Mouse (Mus musculus) cerebellum, adult 9-11 months (tissue): ENCODE measurements around the gene Pim3.
A peak's percentile ranks its signal among the peaks of the same experiment; 100 is the strongest.

ENCODE experiments used
- DNase-seq: peaks from one replicate; pipeline ENCODE4 v3.0.0; 2022

Pim3 gene

DNA sequence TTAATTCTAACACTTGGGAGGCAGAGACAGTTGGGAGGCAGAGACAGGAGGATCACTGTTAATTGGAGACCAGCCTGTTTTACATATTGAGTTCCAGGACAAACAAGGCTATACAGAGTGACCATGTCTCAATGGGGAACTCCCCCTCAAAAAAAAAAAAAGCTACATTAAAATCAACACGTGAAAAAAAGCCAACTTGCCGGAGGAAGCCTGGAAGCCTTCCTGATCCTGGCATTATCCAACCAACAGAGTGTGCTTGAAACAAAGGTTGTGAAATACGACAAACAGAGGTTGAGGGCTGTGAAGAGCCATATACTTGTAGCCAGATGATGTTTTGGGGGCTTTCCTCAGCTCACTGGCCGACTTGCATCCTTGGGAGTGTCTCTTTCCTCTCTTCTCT lies 20.9 kb downstream of the Pim3 start:
- no peak for DNase-seq

DNA sequence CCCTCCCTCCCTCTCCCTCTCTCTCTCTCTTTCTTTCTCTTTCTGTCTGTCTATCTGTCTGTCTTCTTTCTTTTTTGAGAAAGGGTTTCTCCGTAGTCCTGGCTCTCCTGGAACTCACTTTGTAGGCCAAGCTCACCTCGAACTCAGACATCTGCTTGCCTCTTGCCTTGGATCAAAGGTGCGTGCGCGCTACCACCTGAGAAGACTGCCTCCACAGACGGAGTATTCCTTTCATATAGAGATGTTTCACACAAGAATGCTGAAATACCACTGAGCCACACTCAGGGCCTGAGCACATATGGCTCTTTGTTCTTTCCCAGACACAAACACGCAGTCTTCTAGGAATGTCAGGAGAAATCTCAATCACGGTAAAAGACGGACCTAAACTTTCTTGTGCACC lies 21.4 kb downstream of the Pim3 start:
- no peak for DNase-seq

DNA sequence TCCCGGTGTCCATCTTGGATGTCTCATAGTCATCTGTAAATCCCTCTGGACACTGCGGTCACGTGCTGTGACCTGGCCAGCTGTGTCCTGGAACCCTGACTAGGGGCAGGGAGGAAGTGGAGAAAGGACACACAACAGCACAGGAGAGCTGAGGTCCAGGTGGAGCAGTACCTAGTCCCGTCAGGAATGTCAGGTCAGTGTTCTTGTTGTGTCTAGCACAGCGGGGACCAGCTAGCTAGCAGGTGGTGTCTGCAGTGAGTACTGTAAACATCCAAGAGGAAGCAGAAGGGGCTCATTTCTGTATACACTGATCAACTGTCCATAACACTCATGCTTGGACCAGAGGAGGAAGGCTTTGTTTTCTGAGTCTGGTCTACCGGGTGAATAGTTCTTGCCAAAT lies 23.4 kb downstream of the Pim3 start:
- no peak for DNase-seq

DNA sequence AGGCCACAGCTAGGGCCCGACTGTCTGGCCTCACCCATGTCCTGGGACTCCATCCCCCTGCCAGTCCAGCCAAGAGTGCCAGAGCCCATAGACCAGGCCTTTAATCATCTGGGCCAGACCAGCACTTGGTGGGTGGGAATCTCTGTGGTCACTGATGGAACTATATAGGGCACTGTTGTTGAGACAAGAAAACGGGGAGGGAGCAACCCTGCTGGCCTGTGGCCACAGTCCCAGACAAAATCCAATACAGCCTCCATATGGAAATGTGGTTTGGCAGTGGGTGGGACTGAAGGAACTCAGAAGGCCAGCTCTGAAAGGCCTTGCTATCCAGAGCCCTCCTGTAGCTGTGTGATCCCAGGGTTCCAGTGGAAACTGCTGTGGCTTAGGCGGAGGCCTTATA lies 27.0 kb downstream of the Pim3 start:
- no peak for DNase-seq

DNA sequence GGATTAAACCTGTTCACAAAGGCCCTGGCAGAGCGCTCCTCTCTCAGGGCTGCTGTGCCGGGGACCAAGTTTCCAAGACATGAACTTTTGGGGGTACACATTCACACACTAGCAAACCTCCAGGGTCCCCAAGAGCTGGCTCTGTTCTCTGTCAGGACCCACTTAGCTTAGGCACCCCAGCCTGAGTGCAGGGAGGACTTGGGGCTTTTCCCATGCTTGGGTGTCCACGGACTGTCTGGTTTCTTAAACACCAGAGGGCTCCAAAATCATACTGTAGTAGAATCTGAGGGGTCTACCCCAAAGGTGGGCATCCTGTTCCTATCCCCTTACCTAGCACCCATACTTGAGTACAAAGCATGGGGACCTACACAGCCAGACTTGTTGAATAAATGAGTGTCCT lies 28.0 kb downstream of the Pim3 start:
- no peak for DNase-seq

DNA sequence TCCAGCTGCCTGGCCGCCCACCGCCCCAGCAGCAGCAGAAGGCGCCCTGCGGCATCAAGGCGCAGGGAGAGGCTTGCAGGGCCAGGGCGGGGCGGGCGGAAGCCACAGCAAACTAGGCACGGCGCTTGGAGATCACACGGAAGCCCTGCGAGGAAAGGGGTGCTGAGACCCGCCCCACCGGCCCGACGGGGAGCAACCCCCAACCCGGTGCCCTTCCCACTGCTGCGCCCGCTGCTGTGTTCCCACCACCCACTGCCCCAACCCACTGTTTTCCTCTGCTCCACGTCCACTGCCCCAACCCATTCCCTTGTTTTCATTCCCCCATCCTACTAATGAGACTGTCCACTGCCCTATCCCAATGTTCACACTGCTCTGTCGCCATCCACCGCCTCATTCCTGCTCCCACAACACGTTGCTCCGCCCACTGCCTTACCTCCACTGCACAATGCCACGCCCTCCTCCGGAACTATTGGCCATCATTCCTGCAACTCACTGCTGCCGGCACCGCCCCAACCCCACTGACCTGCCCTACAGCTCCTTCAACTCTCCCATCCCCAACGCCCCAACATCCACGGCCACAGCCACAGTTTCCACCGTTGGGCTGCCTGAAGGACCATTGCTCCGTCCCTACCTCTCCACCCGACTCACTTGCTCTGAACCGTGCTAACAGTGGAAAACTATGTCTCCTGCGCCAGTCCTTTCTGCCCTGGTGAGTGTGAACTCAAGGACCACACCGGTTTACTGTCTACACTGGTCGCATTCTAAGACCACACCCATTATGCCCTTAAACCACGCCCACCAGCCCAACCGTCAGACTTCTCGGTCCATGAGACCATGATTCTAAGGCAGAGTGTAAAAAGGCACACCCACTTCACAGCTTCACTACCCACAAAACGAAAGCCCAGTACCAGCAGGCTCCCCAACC lies 29.0 kb downstream of the Pim3 start:
- peak; percentile 90 for DNase-seq

DNA sequence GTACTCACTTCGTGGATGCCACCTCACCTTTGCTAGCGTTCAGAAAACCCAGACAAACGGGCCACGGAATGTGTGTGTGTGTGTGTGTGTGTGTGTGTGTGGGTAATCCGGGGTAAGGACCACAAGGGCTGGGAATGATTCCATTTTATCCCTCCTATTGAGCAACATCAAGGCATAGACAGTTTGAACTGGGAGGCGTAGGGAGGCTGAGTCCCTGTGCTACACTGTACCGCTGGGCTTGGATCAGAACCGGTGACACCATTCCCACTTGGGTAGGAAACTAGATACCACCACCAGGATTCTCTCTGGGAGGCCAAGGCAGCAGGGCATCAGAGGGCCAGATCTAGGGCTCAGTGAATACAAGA lies 29.7 kb downstream of the Pim3 start:
- no peak for DNase-seq

DNA sequence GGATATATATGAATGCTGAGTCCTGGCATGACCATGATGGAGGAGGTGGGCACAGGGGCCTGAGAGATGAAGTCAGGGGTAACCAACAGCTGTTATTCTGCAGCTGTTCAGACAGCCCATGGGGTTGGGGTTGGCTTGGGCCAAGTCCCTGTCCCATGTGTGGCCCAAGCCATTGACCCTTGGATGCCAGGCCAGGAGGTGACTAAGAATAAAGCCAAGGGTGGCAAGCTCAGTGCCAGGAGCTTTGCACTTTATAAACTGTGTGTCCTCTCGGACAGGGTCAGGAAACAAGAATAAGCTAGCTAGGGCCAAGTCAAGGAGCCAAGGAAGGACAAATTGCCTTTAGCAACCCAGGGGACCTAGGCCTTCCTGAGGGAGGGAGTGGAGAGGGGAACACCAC lies 30.3 kb downstream of the Pim3 start:
- no peak for DNase-seq

DNA sequence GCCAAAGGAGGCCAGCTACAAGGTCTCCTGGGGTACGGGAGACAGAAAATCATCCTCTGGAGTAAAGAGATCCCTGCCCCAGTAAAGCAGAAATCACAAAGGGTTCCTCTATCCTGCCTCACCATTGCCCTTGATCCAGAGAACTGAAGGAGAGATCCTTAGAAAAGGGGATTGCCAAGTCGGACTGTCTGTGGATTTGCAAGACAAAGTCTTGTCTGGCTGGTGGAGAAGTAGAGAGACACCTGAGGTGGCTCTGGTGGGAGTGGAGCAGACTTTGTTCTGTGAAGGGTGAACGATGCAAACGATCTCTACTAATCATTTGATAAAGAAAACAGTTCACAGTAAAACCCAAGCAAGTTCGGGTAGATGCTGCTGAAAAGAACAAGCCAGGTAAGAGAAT lies 30.9 kb downstream of the Pim3 start:
- DNase-seq = no peak

DNA sequence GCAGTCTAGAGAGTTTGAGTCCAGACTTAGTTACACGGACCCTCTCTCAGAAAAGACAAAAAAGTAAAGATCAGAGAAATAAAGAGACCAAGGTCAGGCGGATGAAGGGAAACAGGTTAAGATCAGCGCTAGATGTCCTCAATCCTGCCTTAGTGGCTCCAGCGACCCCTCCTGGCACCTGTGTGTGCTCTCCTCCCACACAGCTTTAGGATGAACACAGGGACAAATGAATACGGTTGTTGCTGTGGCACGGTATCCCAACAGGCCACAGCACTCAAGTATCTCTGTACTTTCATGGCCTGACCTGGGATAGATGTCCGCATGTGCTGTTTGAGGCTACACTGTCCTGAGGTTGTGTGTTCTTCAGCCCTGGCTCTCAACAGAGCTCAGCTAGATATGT lies 33.1 kb downstream of the Pim3 start:
- no peak for DNase-seq

DNA sequence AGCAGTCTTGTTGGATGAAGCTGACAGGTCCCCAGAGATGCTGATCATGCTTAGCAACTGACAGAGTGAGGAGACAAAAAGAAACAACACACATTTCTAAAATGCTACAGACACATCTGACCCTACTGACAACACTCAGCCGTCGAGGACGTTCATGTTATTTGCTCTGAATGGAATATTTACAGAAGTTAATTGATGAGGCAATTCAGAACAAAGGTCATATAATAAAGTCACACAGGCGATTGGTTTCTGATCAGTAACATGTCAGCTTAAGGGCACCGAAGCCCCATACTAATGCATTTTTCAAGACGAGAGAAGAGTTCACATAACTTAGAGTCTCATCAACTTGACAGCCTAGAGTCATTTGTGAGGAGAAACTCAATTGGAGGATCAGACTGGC lies 33.9 kb downstream of the Pim3 start:
- DNase-seq = no peak

DNA sequence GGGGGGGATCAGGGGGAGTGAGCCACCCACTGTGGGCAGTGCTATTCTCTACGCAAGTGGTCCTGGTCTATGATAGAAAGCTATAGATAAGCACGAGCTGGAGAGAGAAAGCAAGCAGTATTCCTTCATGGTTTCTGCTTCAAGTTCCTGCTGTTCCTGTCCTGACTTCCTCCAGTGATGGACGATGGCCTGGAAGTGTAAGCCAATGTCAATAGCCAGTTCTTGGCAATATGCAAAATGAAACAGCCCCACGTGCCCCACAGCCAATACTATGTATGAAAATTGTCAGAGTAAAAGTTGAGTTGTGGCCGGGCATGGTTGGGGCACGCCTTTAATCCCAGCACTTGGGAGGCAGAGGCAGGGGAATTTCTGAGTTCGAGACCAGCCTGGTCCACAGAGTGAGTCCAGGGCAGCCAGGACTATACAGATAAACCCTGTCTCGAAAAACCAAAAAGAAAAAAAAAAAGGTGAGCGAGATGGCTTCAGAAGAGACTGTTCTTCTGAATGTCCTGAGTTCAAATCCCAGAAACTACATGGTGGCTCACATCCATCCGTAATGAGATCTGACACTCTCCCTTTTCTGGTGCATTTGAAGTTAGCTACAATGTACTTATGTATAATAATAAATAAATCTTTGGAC lies 34.5 kb downstream of the Pim3 start:
- no peak for DNase-seq

DNA sequence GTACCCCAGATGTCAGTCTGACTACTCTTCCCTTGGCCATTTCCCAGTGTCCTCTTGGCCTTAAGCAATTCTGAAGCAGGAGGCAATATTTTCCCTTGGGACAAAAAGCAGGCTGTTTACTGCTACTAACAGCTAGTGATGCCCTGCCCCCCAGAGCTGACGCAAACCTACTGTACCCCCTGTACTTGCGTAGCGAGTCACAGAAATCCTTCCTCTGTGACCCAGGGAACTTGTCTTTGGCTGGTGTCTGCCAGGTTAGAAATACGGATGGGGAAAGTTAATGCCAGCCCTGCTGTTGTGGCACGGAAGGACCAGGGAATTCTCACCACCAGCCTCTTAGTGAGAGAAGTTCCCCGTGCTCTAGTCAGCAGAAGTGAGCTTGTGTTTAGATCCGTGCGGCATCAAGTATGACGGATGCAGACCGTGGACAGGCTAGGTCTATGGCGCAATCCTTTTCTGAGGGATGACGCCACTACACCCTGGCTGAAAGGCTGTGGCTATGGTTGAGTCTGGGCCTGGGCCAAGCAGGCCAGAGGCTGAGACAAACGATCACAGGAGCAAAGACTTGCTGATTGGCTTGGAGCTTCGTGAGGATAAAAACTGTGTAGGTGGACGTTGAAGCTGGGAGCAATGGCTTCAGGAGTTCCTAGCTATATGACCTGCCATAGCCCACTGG lies 40.4 kb downstream of the Pim3 start:
- DNase-seq = no peak

DNA sequence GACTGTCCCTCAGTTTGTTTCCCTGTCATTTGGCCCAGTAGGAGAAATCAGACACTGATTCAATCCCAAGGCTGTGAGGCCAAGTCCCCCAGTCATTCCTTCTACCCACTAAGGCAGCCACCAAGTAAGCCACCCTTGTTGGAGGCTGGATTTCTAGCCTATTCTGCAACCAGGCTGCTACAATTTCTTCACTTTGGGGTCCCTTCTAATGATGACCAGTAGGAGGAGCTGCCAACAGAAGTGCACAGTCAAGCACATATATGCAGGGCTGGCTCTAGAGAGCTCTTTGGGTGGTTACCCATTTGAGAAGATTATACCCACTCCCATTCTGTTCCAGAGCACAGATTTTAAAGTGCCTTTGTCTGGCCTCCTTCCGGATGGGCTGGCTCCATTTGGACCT lies 41.1 kb downstream of the Pim3 start:
- DNase-seq = no peak

DNA sequence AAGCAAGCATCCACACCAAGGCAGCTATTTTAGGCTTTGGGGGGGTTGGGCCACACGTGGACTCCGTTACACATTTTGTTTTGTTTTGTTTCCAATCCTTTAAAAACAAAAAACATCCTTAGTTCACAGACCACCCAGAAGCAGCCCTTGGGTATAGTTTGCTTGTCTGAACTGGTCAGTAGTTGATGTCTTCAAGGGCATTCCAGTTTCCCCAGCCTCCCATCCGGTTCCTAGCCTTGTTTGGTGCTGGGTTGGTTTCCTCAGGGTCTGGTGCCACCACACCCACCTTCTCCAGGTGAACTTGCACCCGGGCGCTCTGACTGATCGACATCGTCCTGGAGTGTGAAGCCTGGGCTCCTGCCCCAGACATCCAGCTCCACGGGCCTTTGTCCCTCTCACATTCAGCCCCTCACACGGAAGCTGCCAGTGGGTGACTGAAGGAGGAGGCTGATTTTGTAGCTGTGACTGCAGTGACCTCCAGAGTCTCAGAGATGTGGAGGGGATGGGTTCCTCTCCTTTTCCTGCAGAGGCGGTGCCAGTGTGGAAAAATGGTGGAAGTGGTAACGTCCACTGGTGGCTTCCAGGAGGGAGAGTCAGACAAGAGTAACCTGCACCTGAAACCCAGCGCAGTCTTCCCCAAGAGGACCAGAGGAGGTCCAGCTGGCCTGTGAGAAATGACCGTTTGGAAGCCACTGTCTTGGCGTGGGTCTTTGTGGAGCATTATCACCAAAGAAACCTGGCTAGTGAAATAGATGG lies 42.2 kb downstream of the Pim3 start:
- no peak for DNase-seq

DNA sequence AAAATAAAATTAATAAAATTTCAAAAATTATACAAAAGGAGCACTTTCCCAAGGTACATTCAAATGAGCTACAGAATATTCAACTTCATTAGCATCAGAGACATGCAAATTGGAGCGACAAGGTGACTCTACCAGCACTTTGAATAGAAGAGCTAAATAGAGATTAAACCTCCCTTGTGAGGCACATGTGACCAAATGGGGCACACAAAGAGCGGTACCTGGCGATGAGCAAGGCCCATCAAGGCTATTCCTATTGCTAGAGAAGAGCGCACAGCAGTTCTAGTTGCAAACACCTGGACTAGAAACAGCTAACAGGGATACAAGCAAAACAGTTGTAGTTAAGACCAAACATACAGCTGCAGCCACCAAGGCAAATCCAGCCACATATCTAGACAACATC lies 44.4 kb downstream of the Pim3 start:
- no peak for DNase-seq

DNA sequence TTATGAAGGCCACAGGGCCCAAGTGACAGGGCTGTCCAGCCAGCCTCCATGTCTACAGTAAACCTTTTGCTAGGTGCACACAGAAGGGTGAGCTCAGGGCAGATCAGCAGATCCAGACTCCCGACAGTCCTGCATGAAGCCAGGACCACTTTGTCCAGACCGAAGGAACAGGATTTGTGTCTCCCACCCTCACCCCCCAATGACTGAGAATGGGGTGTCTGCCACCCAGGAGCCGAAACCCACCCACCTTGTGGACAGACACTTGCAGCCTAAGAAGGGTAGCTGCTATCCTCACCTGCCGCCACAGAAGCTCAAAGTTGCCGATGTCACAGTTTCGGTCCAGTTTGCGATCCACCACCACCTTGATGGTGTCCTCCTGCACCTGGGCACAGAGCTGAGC lies 53.1 kb downstream of the Pim3 start:
- no peak for DNase-seq
